Mouse (Mus musculus): Measurements from ENCODE around the gene Kiss1. TPM values are rescaled to one million over a fixed set of nuclear protein-coding genes. Genes with fewer than 3 reads are reported as not detected.

The Kiss1 gene
- total RNA-seq (2015): not detected in 2 replicates
- total RNA-seq (2017): not detected in 2 replicates

DNA sequence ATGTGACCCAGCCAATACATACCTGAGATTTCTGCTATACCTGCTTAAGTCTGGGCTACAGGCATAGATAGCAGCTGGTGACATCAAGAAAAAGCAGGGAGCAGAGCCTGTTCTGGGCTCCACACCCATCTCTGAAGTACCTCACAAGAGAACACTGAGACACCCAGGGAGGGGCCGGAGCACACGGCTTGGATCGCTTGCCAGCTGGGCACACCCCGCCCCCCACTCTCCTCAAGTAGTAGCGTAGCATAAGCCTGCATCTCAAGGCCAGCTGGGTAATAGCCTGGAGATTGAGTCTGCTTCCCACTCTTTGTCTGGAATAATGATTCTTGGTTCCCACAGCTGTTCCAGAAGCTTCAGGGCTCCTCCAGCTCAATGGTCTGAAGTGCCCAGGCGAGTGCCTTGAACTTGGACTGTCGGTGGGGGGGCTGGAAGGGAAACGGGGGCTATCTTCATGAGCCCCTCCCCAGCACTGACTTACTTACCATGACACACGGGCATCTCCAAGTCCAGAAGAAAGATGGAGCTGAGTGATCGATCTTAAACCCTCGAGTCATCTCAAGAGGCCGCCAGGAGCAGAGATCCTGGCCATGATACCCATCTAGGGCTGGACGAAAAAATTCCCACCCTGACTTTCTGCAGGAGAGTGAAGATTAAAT lies at the start of gene Kiss1:
Gene Kiss1, plus strand, starts transcription at position 609 of the 659 bp plus-strand sequence.
- ATAC-seq (ENCODE audit: poor library complexity, severe bottlenecking): no peak

DNA sequence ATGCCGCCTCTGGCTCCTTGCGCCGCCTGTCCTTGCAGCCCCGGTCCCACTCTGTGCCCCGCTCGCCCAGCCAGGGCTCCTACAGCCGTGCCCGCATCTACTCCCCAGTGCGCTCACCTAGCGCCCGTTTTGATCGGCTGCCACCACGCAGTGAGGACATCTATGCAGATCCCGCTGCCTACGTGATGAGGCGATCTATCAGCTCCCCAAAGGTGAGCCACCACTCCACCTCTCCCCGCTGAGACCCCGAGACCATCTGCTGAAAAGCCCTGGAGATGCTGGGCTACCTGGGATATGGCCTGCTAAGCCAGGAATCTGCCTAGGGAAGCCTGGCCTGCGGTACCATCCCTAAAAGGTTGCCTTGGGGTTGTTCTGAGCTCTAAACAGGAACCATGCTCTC lies 47.5 kb upstream of the Kiss1 start:
- ATAC-seq (ENCODE audit: poor library complexity, severe bottlenecking): no peak

DNA sequence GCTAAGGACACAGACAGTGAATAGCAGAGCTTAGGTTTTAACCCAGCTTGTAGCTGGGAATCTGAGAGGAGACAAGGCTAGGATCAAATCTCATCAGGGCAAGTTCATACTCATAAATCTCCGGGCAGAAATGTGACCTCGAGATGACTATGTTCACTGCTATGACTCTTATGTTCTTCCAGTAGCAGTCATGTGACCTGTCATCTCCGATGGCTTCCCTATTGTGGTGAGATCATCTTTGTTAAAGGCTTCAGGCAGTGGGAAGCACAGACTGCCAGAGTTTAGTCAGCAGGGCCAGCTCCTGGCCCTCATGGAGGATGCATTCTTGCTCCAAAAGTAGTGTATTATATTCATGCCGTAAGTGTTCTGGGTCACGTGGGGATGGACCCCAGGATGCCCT lies 44.7 kb upstream of the Kiss1 start:
- no peak for ATAC-seq (ENCODE audit: poor library complexity, severe bottlenecking)

DNA sequence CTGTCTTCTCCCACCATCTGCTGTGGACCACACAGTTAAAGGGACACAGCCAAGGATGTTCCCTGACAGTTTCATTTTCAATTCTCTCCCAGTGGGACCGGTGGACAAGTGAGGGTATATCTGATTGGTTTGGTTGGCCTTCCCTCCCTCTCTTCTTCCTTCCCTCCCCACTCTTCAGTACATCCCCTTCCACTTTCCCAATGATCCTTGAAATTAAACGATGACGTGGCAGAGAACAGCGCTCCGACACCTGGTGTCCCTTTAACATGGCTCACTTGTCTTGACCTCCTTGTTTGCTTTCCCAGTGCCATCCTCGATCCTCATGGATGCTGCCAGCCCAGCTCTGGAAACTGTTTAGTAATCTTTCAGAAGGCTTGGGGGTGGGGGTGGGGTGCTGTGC lies 43.1 kb upstream of the Kiss1 start:
- ATAC-seq (ENCODE audit: poor library complexity, severe bottlenecking): no peak

DNA sequence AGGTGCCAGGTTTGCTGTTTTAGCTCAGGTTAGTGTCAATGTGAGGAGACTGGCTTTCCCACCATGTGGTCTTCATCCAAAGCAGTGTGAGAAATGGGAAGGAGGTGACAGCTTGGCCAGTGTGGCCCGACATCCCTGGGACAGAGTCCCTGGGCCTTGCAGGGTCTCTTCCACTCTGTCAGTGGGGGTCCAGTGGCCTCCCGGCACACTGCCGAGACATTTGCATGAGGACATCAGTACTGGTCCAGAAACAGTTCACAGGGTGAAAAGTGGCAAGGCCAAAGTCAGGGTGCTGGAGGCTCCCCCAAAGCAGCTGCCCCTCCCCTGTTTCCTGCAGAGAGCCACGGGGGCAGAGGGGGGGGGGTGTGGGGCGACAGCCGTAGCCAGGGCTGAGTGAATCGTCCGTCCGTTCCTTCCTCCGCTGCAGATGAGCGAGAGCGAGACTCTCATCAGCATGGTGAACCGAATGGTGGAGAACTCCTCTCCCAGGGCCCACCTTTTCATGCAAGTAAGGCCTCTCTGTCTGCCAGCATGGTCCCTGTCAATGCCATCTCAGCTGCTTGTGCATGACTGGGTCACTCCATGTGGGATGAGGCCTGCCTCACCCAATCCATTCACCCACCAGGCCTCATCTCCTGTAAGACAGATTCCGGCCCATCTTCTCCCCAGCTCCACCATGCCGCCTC lies 42.6 kb upstream of the Kiss1 start:
- no peak for ATAC-seq (ENCODE audit: poor library complexity, severe bottlenecking)

DNA sequence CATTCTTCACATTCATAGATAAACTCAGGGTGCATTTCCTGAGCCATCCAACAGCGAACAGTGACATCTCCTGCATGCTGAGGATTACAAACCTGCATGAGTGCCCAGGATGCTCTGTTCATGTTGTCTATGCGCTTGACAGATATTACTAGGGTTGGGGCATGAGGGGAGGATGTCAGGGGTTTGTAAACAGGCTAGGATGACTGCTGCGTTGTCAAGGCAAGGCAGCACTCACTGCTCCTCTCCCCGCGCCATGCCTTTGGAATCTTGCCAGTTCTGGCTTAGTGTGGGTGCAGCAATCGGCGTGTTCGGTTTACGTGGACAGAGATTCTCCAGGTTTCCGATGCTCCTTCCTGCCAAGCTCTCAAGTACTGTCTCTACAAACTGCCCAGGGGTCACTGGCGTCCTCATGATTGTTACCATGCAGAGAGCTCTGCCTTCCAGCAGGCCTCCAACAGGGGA lies 42.0 kb upstream of the Kiss1 start:
- no peak for ATAC-seq (ENCODE audit: poor library complexity, severe bottlenecking)

DNA sequence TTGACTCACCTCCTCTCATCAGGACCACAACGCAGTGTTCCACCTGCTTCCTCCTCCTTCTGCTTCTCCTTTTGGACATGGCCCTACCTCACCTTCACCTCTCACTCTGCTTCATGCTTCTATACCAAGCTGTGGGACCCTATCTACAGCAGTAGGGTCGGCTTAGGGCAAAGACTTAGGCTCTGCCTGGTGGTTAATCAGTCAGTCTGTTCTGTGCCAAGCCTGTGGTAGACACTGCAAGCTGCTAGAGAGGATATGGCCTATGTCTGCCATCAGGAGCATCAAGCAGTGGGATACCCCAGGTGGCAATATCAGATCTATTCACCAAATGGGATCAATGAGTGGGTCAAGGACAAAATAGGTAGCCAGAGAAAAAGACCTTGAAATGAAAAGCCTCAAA lies 41.1 kb upstream of the Kiss1 start:
- no peak for ATAC-seq (ENCODE audit: poor library complexity, severe bottlenecking)

DNA sequence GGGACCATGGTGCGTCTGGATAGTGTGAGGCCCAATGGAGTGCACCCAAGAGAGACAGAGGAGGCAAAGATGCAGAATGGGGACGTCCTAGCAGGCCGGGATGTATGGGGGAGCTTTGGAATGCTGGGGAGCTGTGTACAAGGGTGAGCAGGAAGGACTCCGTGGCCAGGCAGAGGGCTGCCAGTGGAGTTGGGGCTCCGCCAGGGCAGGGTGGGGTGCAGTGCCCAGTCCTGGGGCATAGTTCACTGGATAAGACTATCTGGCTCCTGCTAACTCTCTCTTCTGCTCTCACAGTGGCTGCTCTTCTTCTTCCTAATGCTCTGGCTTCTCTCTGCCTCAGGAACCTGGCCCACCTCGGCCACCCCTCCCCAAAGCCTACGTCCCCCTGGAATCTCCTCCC lies 35.8 kb upstream of the Kiss1 start:
- ATAC-seq (ENCODE audit: poor library complexity, severe bottlenecking): no peak

DNA sequence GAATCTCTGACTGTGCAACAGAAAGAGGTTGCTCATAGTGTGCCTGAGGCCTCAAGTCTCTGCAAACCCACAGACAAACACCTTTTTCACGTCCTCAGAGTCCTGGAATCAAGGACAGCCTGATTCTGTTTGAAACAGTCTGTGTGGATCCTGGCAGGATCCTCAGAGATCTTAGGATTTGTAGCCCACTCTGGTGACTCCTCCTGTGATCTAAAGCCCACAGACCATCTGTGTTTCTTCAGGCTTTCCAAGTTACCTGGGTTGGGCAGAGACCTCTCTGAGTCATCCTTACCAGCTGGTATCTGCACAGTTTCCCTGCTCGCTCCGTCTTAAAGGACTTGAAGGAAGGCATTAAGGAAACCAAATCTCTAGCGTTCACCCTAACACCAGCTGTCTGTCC lies 34.6 kb upstream of the Kiss1 start:
- ATAC-seq (ENCODE audit: poor library complexity, severe bottlenecking): no peak

DNA sequence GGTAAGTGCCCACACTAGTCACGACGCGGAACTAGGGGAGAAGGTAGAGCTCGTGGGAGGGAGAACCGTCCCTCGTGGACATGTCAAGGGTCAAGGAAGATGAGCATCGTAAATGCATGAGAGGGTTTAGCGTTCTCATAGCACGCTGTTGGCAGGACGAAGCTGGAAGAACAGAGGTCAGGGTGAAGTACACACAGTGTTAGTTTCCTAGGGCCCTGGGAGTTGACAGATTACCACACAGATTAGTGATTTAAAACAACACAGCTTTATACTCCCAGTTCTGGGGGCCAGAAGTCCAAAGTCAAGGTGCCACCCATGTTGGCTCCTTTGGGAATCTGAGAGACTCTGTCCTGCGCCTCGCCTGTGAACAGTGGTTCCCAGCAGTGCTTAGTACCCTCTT lies 33.8 kb upstream of the Kiss1 start:
- ATAC-seq (ENCODE audit: poor library complexity, severe bottlenecking): no peak

DNA sequence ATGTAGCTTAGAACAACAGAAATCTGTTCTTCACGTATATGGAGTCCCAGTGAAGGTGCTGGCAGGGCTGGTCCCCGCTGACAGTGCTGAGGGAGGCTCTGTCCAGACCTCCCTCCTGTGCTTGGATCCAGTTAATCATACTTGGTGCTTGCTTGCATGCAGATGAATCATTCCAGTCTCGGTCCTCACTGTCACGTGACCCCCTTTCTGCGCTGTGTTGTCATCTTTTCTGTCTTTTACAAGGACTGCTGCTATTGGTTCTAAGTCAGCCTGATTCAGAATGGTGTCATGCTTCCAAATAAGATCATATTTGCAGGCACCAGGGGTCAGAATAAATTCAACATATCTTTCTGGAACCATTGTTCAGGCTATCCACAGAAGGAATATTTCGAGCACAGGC lies 29.8 kb upstream of the Kiss1 start:
- ATAC-seq (ENCODE audit: poor library complexity, severe bottlenecking): no peak

DNA sequence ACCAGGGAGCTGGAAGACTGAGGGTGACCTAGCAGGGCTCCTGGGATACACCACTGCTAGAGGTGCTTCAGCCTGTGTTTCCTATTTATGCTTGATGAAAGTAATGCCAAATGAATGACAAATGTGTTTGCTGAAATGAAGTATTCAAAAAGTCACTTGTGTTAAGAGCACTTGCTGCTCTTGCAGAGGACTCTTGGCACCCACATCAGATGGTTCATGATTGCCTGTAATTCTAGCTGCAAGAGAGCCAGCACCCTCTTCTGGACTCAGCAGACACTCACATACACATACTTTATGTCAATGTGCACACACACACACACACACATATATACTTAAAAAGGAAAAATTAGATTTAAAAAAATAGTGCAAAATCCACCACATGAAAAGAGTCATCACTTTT lies 29.1 kb upstream of the Kiss1 start:
- ATAC-seq (ENCODE audit: poor library complexity, severe bottlenecking): no peak

DNA sequence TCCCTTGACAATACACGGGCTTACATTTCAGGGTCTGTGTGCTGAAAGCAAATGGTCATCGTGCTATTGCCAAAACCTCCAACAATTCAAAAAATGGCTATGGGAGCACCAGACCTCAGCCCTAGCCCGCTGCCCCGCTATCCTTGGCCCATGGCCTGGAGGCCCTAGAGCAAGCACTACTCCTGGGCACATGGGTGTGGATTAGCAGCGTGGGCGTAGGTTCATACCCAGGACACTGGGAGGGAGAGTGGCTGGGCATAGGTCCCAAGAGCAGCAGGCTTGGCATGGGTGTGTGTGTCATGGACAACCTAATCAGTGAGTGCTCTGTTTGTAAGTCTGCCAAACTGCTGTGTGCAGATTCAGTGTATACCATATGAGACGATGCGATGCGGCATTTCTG lies 25.3 kb upstream of the Kiss1 start:
- ATAC-seq (ENCODE audit: poor library complexity, severe bottlenecking): no peak

DNA sequence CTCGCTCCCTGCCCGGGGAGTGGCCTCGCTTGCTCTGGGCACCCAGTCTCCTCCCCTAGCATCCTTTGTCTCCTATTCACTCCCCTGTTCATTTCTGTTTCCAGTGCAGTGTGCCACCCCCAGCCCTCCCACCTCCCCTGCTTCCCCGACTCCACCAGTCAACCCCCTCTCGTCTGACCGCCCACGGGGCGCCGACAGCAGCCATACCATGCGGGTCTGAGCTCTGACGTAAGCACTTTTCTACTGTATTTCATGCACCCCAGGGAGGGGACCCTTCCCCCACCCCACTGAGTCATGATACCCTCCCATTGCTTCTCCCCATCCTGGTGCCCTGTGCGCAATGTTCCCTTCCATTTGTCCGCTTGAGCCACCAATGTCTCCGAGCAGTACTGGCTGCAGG lies 22.9 kb upstream of the Kiss1 start:
- no peak for ATAC-seq (ENCODE audit: poor library complexity, severe bottlenecking)

DNA sequence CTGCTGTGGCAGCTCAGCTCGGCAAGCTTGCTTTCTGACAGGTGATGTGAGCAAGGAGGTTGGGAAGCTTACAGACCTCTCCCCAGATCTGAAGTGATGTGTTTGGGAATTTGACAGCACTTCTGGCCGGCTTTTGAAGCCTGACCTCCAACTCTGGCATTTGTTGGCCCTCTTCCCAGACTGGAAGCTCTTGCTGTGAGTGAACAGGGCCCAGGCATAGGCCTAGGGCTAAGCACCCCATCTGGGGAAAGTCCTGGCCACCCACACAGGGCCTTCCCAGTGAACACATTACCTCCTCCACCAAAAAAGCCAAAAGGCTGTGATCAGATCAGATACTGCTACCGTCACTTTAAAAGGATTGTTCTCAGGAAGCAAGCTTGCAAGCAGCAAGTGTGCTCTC lies 19.1 kb upstream of the Kiss1 start:
- ATAC-seq (ENCODE audit: poor library complexity, severe bottlenecking): no peak

DNA sequence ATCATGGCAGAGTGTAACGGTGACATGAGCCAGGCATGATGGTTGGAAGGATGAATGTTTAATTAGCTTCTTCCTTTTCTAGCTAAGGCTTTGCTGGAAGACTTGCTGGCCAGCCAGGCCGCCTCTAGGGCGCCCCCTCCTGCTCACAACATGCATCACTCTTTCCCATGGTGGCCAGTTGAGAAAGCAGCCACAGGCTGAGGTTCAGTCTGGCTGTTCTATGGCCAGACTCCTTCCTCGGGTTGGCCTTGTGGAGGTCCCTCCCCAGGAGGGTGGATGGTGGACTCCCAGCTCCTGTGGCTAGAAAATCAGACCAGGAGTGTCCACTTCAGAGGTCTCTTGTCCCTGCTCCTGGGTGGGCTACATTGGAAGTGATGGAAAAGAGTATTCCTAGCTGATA lies 14.8 kb upstream of the Kiss1 start:
- ATAC-seq (ENCODE audit: poor library complexity, severe bottlenecking): peak; percentile 76

DNA sequence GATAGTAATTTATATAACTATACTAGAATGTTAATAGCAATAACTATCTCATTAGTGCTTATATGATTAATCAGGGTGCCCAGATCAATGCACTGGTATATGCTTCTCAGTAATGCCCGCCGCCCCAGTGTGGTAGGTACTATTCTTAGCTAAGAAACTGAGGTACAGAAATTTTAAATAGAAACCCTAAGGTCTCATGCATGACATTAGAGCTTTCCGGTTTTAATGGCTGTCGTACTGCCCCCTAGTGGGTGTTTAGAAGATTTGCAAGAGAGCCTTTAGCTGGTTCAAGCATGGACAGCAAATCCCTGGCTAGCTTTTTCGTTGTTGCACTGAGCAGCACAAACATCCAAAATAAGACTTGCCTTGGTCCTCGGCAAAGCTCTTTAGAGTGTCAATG lies 14.4 kb upstream of the Kiss1 start:
- peak; percentile 67 for ATAC-seq (ENCODE audit: poor library complexity, severe bottlenecking)

DNA sequence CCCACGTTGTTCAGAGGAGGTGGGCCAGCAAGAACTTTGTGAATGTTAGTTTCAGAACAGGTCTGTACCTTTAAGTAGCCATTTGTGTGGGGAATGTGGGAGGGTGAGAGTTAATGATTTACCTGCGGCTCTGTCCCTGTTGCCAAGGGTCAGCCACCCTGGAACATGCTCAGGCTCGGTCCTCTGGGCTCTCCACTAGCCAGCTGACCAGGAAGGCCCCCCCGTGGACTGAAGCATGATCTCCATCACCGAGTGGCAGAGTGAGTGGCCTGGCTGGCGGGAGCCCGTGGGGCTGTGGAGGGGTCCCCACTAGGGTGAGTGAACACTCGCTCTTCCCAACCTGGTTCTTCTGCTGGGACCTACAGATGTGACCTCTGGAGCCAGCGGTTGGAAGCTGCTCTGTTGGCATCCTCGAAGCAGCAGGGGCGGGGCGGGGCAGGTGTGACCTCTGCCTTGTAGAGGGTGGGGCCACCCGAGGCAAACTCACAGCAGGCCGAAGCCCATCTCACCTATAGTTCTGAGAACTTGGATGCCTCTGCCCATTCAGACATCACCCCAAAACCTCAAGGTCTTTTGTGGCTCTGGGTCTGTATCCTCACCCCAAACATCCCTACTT lies 11.9 kb upstream of the Kiss1 start, which contains the start of gene Golt1a:
Gene Golt1a, plus strand, starts transcription at position 149 of the 616 bp plus-strand sequence.
- ATAC-seq (ENCODE audit: poor library complexity, severe bottlenecking): no peak

DNA sequence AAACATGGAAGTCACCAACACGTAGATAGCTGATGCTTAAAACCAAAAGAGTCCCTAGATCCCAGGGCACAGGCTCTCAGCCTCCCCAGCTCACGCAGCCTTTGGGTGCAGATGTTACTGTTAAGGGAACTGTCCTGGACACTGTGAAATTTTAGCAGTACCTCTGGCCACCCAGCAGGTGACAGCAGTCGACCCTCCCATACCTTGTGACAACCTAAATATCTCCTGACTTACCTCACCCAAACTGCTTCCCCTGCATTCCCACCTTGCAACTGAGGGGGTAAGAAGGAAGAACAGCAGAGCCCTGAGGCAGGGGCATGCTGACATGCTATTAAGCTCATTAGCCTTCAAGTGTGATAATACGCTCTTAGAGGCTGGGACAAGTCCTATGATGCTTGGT lies 10.4 kb upstream of the Kiss1 start:
- ATAC-seq (ENCODE audit: poor library complexity, severe bottlenecking): no peak

DNA sequence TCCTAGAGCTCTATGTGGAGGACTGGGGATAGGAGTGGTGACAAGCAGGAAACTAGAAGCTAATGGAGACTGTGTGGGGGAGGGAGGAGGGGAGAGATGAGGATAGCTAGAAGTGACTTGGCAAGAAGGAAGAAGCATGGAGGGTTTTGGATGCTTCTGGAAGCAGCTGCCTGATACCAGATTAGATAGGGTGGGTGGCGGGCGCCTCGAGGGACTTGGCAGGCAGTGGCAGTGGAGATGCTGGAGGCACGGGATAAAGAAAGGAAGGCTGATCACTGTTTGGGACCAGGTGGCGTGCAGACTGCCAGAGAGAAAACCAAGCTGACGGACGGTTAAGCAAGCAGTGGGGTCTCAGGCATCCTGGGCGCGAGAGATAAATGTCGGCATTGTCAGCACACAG lies 9.7 kb upstream of the Kiss1 start:
- no peak for ATAC-seq (ENCODE audit: poor library complexity, severe bottlenecking)

DNA sequence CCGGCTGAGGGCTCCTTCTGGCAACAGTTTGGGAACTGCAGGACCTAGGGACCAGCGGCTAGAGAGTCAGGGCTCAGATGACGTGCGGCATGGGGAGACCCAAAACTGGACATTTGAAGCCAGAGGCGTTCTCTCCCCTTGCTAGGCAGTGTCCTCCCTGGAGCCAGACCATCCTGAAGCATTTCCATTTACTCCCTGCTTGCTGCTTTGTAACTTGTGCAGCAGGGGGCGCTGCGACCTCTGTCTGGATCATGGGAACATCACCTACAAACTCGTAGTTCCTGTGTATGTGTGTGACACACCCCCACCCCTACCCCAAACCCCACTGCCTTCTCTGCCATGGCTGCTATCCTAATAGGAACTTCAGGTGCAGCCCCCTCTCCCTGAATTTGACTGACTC lies 7.3 kb upstream of the Kiss1 start:
- 0 out of 2 replicates have a peak, but pooled peaks have one; percentile 33 for ATAC-seq (ENCODE audit: poor library complexity, severe bottlenecking)

DNA sequence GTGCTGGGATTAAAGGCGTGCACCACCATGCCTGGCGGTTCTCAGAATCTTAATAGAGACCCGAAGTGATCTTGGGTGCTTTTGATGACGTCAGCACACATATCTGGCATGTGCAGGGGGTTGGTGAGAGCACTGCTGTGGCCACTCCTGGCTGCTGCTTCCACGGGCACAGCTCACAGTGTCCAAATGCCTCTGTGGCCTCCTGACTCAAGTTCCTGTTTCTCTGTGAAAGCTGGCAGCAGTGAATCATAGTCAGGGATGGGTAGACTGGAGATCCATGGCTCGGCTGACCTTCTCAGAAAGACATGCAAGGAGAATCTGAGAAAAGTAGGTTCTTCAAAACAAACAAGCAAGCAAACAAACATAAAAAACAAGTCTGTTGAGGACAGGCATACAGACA lies 5.9 kb upstream of the Kiss1 start:
- ATAC-seq (ENCODE audit: poor library complexity, severe bottlenecking): no peak

Data from megakaryocyte, adult 5-6 weeks (primary cell).